Mouse (Mus musculus) frontal cortex, postnatal 25 days (tissue): Measurements from ENCODE around the gene Atp5l.

ENCODE experiments used
- DNase-seq, 2 experiments: peaks; one replicate each; pipeline ENCODE4 v3.0.0; 2022; ENCODE audit warnings: low spot score in 2 of 2

The Atp5l gene

DNA sequence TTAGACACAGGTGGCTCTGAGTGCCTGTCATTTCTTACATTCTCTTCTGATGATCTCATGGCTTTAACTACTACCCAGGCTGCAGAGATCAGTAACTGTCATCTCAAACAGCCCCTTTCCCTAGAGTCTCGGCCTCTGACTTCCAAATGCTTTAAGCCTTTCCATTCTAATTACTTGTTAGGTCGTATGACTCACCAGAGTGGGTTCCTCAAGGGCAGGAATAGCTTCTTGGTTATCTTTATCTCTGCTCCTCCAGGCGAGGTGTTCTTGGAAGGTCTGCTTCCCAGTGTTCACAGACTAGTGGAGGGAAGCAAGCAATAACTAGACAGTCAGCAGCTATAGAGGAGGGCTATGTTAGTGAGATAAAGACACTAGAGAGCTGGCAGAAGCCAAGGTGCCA is 27.9 kb downstream of the Atp5l start:
- no peak for DNase-seq

DNA sequence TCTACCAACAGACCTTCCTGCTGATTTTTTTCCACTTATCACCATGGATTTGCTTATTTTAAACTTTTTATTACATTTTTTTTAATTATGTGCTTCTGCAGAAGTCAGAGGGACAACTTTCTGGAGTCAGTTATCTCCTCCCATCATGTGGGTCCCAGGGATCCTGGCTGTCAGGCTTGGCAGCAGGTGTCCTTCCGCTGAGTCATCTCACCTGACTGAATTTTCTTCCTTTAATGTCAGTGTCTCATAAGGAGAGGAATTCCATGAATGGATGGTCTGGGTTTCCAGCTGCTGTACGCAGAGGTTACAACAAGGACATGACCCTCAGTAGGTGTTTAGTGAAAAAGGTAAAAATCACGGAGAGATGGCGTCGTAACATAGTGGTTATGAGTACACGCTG is 29.3 kb downstream of the Atp5l start:
- DNase-seq = no peak

DNA sequence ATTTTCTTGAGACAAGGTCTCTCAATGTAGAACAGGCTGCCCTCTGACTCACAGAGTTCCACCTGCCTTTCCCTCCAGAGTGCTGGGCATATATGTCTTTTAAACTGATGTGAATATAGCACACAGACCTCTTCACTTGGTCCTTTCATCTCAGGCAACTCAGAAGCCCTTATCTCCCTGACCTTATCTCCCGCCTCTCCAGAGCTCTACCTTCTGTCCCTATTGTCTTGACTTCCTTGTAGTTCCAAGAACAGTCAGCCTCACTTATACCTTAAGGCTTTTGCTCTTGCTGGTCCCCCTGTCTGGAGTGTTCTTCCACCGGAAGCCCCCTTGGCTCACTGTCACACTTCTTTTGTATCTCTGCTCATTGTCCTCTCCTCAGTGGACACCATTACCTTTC is 30.4 kb downstream of the Atp5l start:
- DNase-seq = no peak

DNA sequence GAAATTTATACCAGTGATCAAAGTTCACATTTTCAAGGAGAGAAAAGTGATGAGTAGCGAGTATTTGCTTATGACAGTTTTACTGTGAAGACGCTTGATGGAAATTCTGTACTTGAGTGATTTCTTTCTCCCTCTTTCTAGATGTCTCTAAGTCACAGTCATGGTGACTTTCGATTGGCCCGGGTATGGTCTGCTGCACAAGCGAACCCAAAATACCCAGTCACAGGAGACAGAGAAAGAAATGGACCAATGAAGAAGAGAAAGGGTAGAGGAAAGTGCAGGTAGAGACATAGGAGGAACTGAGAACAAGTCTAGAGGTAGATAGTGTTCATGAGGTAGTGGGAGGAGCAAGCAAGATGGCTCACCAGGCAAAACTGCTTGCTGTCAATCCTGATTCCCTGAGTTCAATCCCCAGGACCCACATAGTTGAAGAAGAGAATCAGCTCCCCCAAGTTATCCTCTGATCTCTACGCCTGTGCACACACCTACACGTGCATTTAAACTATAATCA is 32.4 kb downstream of the Atp5l start:
- DNase-seq = no peak

DNA sequence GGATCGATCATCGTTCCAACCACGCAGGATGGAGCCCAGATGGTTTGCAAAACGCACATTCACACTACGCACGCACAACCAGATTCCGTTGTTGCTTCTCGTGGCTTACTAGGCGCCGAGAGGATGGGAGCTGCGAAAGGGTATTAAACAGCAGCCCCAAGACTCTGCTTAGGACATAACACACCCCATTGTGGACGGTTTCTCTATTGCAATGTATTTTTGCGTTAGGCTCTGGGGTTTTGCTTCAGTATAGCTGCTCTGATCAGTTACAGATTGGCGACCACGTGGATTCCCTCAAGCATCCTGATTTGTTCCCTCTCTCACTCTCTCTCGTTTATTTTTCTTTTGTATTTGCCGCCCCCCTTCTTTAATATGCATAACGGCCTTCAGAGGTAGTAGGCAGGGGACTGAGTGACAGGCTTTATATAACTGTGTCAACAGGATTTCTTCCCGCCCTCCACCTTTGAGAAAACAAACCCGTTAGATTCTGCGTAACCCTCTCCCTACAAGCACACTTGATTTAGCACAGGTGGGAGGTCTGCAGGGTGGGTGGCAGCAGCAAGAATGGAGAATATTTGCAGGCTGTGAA is 37.5 kb downstream of the Atp5l start:
- DNase-seq = peak; percentile 24 to 28

DNA sequence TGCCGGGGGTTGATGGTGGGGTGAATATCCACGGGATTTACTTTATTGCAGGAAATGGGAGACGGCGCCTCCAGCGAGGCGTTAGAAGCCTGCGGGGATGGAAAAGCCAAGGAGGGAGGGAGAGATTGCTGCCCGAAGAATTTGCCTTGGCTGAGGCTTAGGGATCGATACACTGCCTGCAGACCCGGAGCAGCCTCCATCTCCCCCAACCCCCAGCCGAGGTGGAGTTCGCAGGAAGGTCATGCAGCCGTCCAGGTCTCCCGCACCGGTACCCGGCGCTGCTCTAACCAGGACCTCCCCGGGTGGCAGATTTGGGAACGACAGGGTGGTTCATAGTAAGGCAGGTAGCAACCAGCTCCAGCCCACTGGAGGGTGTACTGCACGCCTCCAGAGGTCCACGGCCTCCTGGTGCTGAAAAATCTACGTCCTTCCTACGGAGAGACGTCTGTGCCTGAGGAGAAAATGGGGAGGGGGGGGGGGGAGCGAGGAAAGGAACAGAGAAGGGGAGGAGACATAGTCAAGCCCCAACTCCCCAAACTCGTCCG is 38.0 kb downstream of the Atp5l start:
- DNase-seq = peak; percentile 24 to 31

DNA sequence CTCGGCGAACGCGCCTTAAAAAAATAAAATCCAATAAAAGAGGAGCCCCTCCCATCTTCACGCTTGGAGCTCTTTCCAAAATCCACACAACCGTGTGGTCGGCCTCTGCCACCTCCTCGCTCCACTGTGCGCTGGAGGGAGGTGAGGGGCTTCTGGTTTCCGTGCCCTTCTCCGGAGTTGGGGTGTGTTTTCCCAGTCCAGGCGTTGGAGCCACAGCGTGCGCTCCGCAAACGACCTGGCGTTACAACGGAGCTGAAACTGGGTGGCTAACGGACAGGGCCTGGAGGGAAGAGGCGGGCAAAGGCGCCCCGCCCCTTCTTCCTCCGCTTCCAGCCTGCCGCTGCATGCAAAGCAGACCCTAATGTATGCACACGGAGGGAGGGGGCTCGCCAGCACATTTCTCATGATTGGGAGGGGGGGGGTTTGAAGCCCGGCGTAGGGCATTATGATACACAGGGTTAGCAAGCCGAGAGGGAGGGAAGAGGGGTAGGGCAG is 38.6 kb downstream of the Atp5l start:
- peak; percentile 48 to 51 for DNase-seq

DNA sequence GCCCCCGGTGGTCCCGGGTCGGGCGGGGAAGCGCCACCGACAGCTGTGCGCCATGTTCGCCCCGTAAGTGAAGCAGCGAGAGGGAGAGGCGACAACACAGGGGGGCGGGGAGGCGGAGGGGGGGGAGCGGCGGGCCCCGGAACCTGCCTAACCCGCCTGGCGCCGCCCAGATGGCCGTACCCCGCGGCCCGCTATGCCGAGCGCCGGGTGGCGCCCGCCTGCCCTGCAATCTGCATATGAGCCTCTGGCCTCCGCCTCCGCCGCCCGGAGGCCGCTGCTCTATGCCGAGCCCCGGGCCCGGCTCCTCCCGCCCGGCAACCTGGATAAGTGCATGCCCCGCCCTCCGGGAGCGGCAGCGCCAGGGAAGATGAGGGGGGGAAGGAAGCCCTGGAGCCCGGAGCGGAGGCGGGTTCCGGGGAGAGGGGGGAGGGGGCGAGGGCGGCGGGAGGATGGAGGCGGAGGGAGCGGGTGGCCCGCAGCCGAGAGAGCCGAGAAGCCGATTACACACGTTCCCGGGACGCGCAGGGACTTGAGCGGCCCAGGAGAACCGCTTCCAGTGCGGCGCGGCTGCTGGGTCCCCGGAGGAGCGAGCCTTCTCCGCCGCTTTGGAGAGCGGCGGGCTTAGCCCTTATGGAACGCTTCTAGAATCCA is 39.2 kb downstream of the Atp5l start, which contains the start of gene Kmt2a:
Kmt2a (minus strand) TSS at position 76 of the 651 bp plus-strand sequence.
- DNase-seq = peak; percentile 98 to 99

GRCm38 (mm10) chr9:44880309-44881081 is 40.0 kb downstream of the Atp5l start:
- DNase-seq = no peak

- no peak for DNase-seq
Measured at GRCm38 (mm10) chr9:44879694-44880271, 40.8 kb downstream of the Atp5l start.

DNA sequence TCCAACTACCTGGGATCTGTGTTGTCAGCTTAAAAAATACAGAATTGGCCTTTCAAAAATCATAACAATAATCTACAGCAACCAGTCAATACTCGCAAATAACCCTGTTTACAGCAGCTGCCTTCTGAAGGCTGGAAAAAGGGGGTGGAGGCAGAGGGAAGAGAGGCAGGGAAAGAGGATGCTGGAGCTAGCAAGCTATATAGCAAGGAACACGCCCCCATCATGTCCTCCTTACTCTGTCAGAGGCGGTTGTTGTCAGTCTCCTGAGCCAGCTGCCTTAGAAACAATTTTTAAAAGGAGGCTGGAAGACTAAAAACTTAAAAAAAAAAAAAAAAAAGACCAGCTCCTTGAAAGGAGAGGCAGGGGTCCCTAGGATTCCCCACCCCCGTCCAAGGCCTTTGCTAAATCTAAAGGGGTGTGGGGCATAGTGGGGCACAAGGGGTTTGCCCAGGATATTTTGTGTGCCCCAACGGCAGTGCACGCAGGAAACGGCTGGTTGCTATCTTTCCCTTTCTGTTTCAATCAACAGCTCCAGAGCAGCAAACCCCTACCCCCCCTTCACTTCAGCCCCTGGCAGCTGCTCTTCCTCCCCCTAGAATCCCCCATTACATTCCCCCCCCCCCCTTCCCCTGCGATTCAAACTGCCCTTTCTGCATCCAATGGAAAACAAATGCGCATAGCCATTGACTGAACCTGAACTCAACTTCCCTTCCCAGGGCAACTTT is 41.6 kb downstream of the Atp5l start:
- DNase-seq = no peak

GRCm38 (mm10) chr9:44877686-44878085 is 42.9 kb downstream of the Atp5l start:
- no peak for DNase-seq

GRCm38 (mm10) chr9:44875476-44875875 is 45.1 kb downstream of the Atp5l start:
- DNase-seq = peak in 1 of 2 experiments; percentile 23

GRCm38 (mm10) chr9:44874198-44874597 is 46.3 kb downstream of the Atp5l start:
- no peak for DNase-seq

DNA sequence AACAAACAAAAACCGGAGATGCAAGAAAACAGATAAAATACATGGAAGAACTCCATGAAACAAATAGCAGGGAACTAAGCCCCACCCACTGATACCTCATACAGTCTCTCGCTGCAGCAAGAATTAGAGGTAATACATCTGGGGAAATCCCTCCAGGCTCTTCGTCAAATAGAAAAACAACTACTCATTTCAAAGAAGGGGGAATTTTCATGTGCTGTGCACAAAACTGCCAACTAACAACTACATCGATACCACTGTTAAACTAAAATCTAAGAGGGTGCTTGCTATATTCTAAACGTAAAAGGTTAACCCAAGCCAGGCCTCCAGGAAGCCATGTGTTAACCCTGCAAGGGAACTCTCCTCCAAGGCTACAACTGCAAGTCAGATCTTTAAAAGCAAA is 46.9 kb downstream of the Atp5l start:
- no peak for DNase-seq

- DNase-seq = no peak
Measured at GRCm38 (mm10) chr9:44868336-44869094, 52.0 kb downstream of the Atp5l start.

GRCm38 (mm10) chr9:44867664-44868063 is 52.9 kb downstream of the Atp5l start:
- DNase-seq = no peak

DNA sequence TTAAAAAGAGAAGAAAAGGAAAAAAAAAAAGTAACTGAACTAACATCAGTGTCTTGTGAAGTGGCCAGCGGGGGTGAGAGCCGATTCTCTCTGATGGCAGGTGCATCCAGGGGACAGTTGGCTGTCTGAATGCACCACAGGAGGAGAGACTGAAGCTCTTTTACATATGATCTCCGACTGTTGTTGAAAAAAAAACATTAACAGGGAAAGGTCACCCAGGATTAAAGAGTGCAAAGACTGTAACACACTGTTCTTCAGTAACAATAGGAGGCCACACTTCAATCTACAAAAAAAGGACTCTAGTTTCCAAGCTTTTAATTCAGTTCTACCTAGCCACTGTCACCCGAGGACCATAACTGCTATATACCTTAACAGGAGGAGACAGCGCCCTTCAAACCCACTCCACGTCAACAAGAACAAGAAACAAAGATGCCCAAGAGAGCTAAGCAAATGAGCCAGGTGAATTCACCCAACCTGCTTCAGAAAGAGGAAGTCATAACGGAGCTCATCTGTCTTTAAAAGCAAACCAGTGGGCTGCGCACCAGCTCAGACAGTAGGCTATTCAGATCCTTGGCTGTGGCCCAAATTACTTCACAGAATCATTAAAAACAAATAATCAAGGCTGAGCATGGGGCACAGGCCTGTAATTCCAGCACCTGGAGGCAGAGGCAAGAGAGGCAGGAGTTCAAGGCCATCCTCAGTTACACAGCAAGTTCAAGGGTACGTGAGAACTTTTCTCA is 53.9 kb downstream of the Atp5l start:
- DNase-seq = no peak
